Mouse (Mus musculus): ENCODE measurements around the gene Lrrc8d.

DNA sequence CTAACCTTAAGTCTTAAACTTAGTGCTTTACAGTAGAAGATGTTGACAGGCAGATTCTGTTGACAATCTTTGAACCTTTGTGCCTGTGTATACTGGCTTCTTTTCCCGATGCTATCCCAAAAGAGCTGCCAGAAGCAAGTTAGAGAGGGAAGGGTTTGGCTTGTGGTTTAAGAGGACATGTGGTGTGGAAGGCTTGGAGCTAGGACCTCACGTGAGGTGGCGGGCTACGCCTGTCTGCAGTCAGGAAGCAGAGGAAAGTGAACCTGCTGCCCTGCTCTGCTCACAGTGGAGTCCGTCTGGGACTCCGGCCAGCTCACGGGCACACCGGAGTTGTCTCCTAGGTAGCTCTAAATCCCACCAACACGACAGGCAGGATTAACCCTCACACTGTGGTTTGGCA lies 59.1 kb downstream of the Lrrc8d start:
- TF ChIP-seq CTCF (IDR thresholded peaks at IDR 0.05; ENCODE audit: low read depth, low read length): no peak
- TF ChIP-seq EP300 (IDR thresholded peaks at IDR 0.05; ENCODE audit: insufficient read depth, low read depth, low read length): no peak

Data from ES-Bruce4 (cell line).